Mouse (Mus musculus): ENCODE results near the gene Guca2a. TPM values are rescaled to one million over a fixed set of nuclear protein-coding genes. Genes with fewer than 3 reads are reported as not detected.

The Guca2a gene
- total RNA-seq, 2 experiments from 2014 or later, result not detected

DNA sequence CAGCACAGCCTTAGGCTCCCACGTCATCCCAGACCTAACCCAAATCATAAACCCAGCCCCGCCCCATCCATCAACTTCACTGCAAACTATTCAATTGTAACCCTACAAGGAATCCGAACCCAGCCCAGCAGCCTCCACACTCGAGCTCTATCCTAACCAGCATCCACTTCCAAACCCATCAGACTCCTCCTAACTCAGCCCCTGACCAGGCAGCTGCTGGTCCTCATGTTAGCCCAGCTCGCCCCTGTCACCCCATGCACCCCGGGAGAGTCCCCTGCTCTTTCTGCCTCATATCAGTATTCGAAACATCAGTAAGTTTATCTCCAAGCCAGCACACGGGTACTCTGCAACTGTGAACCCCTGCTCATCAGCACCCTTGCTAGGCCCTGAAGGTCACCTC lies 1.8 kb upstream of the Guca2a start:
- intact Hi-C loops (cut with DNase I), result loop anchor here (10.0 kb wide), 2 partner anchors 169 to 489 kb away; no protein-coding TSS in a partner anchor
- DNase-seq (ENCODE audit: low spot score in 2 of 2), result no peak

DNA sequence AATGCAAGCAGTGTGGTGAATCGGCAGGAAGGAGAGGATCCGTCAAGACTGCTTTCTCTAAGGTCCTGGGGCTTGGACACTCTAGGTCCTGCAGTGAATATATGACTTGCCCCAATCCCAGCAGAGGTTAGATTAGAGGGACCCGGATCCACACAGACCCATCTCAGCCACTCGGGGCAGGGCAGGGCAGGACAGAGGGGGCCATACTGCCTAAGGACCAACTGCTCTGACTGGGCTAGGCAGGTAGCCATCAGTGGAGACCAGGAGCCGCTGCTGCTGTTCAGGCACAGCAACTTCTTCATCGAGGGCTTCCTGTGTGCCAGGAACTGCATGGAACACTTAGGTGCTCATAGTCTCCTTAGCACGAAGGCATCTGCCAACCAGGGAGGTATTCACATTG lies 773 bp upstream of the Guca2a start:
- DNase-seq (ENCODE audit: low spot score in 2 of 2), result no peak
- intact Hi-C loops (cut with DNase I), result loop anchor here (10.0 kb wide), 2 partner anchors 168 to 488 kb away; no protein-coding TSS in a partner anchor

DNA sequence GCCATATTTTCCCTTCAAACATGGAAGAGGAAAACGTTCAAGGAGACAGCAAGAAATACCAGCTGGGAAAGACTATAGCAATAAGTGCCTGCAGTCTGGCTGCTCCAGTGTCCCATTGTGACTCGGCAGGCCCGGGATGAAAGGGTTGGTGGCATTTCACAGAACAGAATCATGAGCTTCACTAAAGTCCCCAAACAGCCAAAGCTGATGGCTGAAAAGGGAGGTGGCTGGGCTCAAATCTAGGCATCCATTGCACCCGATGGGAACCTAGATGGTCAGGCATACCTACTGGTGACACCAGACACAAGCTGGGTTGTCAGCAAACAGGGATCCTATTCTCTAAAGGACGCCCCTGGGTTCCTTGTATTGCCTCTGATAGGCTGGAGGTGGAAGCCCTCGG lies 442 bp downstream of the Guca2a start:
- DNase-seq (ENCODE audit: low spot score in 2 of 2), result no peak
- intact Hi-C loops (cut with DNase I), result loop anchor here (10.0 kb wide), 2 partner anchors 167 to 487 kb away; no protein-coding TSS in a partner anchor

DNA sequence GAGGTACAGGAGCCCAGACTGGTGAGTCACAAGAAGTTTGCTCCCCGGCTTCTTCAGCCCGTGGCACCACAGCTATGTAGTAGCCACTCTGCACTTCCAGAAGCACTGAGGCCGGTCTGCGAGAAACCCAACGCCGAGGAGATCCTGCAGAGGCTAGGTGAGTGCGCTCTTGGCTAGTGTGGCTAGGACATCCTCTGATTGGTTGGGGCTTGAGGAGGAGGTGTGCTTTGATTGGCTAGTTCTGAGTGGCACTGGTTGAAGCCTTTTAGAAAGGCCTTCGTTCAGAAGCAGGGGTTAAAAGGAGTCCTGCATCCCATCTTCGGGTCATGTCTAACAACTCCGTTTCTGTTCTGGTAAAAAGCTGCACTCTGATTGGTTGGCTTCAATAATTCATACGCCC lies 1.2 kb downstream of the Guca2a start:
- no peak for DNase-seq (ENCODE audit: low spot score in 2 of 2)
- intact Hi-C loops (cut with DNase I), result loop anchor here (10.0 kb wide), 2 partner anchors 166 to 486 kb away; no protein-coding TSS in a partner anchor

DNA sequence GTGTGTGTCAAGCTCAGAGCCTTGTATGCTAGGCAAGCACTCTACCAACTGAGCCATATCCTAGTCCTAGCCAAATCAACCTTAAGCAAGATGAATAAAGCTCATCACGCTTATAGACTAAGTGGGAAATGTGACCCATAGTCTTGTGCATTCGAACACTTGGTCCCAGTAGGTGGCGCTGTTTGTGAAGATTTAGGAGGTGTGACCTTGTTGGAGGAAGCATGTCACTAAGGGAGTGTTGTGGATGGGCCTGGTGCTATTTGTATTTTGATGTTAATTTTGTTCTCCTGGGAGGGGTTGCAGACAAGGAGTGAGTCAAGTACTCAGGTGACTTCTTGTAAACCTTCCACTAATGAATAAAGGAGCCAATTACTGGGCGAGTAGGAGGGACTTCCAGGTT lies 5.2 kb downstream of the Guca2a start:
- no peak for DNase-seq (ENCODE audit: low spot score in 2 of 2)
- intact Hi-C loops (cut with DNase I), result no loop called here

DNA sequence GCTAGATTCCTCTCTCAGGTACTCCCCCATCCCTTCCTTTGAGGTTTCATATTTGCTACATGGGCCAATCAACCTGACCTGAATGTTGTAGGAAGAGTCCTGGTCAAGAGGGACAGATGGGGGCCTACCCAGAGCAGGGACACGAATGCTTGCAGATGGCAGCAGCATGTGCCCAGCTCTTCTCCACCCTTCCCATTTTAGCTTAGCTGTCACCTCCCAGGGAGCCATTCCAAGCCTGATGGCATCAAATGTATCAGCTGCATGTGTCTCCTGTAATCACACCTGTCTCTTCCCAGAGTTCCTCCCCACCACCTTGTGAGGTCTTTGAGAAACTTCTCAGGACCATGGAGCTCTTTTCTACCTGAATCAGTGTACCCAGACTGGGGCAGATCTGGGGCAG lies 19.5 kb downstream of the Guca2a start:
- DNase-seq (ENCODE audit: low spot score in 2 of 2), result no peak
- intact Hi-C loops (cut with DNase I), result no loop called here

DNA sequence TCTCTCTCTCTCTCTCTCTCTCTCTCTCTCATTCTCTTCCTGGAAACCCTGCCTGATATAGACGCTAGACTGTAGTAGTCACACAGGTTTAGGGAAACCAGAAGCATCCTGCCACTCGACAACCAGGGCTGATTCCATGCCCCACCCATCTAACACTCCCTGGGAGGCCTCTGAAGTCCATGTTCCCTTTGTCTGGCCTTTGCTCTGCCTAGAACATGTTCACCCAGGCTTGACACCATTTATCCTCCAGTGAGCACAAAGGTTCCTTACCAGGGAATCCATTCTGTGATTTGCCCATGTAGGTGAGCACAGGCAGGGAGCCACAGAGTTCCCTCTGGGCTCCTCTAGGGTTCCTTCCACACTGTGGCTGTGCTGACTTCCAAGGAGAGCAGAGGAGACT lies 20.7 kb downstream of the Guca2a start:
- intact Hi-C loops (cut with DNase I), result no loop called here
- no peak for DNase-seq (ENCODE audit: low spot score in 2 of 2)

DNA sequence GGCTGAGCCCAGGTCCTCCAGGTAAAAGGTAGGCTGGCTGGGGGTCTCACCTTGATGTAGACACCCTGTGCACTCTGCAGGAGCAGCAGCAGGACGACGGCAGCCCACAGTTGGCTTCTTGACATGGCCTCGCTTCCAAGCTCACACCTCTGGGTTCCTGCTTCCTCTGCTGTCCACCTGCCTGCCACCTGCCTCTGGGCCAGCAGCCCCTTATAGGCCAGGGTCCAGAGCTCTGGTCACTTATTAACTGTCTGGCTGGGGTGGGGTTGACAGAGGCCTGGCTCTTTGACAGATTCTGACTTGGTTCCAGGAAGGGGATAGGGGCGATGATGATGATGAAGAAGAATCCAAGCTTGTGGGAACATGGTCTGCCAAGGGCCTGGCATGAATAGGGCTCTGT lies 21.2 kb downstream of the Guca2a start, which contains the start of gene Guca2b:
Gene Guca2b, minus strand, starts transcription at position 224 of the 400 bp plus-strand sequence.
- DNase-seq (ENCODE audit: low spot score in 2 of 2), result no peak
- intact Hi-C loops (cut with DNase I), result no loop called here

DNA sequence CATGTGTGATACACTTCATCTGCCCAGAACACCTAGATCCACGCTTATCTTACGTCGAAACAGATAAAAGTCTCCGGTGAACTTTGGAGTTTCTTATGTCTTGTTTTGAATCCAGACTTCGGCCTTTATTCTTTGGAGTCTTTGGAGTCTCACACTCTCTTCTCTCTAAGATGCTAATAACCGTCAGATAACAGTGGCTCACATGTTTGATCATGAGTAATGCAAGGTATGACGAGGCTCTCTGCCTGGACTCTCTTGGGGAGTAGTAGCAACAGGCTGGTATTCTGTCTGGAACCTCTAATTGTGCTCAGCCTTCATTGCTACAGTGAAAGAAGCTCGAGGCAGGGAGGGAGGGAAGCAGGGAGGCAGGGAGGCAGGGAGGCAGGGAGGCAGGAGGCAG lies 22.5 kb downstream of the Guca2a start:
- DNase-seq (ENCODE audit: low spot score in 2 of 2), result no peak
- intact Hi-C loops (cut with DNase I), result loop anchor here (5.0 kb wide), 1 partner anchor 152 kb away; no protein-coding TSS in a partner anchor

DNA sequence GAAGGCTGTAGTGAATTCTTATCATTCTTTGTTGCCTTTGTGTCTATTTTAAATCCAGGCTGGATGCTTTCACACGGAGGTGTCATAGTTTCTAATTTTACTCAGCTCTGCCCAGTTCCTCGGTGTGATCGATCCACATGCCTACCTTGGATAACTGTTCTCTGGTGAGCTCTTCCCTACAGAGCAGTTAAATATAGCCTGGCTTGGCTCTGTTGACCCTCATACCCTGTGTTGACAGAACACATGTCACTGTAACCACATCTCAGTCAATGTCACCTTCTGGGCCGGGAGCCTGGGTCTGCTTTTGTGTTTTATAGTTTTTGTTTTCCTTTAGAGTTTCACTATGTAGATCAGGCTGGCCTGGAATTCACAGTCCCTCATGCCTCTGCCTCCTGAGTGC lies 24.6 kb downstream of the Guca2a start:
- DNase-seq (ENCODE audit: low spot score in 2 of 2), result no peak
- intact Hi-C loops (cut with DNase I), result loop anchor here (5.0 kb wide), 1 partner anchor 150 kb away; no protein-coding TSS in a partner anchor

DNA sequence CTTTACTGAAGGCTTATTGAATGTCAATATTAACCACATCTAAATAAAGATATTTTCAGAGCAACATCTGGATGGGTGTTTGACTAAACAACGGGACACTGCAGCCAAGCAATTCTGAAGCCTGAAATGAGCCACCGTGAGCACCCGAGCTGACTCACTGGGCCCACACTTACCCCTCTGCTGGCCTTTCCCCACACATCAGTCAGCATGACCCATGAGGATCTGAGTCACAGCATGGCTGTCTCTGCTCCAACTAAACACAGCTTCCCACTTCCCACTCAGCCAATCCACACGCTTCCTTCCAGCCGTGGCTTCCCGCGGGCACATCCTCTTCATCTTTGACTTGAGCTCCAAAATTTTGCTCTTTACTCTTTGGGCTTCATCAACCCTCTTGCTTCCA lies 25.5 kb downstream of the Guca2a start:
- DNase-seq (ENCODE audit: low spot score in 2 of 2), result no peak

DNA sequence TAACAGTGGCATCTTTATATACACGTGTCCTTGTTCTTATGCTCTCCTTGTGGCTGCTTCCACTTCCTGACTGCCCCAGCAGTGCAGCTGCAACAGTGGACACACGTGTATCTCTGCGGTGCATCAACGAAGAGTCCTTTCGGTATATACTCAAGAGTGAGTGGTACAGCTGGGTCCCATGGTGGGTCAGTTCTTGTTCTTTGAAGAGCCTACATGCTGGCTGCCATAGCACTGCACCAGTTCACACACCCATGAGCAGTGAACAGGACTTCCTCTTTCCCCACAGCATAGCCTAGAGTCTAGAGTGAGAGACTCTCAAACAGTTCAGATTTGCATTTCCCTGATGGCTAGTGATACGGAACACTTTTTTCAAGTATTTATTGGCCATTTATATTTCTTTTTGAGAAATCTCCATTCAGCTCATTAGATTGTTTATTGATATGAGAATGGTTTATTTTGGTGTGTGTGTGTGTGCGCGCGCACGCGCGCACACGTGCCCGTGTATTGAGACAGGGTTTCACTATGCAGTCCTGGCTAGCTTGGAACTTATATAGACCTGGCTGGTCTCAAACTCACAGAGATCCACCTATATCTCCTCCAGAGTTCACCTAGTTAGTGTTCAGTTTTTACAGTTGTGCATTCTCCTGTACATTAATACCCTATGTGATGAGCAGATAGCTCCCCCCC lies 26.0 kb downstream of the Guca2a start:
- no peak for DNase-seq (ENCODE audit: low spot score in 2 of 2)
- intact Hi-C loops (cut with DNase I), result loop anchor here (5.0 kb wide), 1 partner anchor 149 kb away; no protein-coding TSS in a partner anchor

More for the DNA sequence above, 25.5 kb downstream of the Guca2a start:
- intact Hi-C loops (cut with DNase I), result loop anchor here (5.0 kb wide), 1 partner anchor 149 kb away; no protein-coding TSS in a partner anchor

DNA sequence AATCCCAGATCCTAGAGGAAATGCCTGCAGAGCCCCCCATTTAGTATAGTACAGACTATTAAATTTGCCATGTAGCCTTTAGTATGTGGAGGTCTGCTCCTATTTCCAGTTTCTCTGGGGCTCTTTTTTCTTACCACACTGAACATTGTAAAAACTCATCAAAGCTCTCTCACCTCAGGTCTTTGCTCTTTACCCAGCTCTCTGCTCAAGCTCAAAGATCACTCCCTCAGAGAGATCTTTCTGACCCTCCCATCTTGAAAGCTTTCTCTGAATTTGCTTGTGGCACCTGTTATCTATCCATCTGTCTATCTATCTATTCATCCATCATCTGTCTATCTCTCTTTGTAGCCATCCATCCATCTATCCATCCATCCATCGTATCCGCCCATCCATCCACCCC lies 27.7 kb downstream of the Guca2a start:
- DNase-seq (ENCODE audit: low spot score in 2 of 2), result no peak
- intact Hi-C loops (cut with DNase I), result loop anchor here (5.0 kb wide), 1 partner anchor 423 kb away; no protein-coding TSS in a partner anchor

DNA sequence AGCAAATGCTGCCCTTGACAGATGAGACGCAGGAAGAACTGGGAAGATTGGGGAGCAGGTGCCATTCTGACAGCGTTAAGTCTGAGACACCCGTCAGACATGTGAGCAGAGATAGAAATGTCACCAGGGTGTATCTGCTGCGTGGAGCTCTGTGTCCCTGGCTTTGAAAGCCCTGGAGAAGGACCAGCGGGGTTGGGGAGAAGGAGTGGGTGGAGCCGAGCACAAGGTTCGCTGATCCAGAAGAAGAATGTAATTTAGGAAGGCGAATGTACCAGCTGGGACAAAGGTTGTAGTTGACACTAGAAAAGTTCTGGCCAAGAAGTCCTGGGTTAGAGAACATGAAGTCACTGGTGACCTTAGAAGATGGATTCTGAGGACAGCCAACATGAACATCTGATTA lies 28.6 kb downstream of the Guca2a start:
- DNase-seq (ENCODE audit: low spot score in 2 of 2), result no peak
- intact Hi-C loops (cut with DNase I), result loop anchor here (5.0 kb wide), 1 partner anchor 424 kb away; no protein-coding TSS in a partner anchor

DNA sequence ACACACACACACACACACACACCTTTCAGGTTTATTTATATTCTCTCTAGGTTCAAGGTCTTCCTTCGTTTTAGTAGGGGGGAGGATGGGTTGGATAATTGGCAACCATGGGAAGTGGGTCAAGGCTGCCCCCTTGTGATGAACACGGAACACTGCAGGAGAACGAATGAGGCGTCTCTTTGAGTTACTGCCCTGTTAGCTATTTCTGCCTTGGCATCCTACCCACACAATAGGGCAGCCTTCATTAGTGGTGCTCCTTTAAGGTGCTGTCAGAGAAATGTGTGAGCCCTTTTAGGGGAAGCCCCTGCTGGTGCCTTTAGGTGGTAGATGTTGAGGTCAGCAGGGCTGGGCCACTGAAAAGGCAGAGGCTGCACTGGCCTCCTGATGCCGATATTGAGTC lies 29.9 kb downstream of the Guca2a start:
- DNase-seq (ENCODE audit: low spot score in 2 of 2), result no peak
- intact Hi-C loops (cut with DNase I), result loop anchor here (5.0 kb wide), 1 partner anchor 425 kb away; no protein-coding TSS in a partner anchor

DNA sequence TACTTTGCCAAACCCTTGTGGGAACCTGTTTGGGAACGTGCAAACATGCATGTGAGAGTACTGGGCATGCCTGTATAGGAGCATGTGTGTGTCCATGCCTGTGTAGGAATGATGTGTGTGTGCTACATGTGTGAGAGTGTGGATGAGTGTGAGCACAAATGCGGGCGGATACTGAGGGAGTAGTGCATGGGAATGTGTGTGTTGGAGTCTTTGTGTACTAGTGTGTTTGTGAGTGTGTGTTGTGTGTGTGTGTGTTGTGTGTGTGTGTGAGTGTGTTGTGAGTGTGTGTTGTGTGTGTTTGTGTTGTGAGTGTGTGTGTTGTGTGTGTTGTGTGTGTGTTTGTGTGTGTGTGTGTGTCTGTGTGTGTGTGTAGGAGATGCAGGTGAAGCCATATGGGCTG lies 30.7 kb downstream of the Guca2a start:
- no peak for DNase-seq (ENCODE audit: low spot score in 2 of 2)
- intact Hi-C loops (cut with DNase I), result loop anchor here (5.0 kb wide), 1 partner anchor 426 kb away; no protein-coding TSS in a partner anchor

DNA sequence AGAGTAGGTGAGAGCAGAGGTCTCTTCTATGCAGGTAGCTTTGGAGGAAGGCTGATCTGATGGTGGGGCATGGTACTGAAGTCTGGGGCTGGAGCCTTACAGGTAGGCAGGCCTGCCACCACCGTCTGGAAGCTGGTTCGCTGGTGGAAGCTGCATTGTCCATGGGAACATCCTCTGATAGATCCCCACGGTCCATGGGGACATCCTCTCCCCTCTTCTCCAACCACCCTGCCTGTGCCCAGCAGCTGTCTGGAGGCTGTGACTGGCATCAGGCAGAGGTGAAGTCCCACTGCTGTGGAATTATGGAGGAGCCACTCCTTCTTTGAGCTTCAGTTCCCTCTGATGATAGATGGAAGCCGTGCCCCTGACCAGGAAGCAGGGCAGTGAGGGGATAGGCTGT lies 31.1 kb downstream of the Guca2a start:
- no peak for DNase-seq (ENCODE audit: low spot score in 2 of 2)
- intact Hi-C loops (cut with DNase I), result loop anchor here (5.0 kb wide), 1 partner anchor 426 kb away; no protein-coding TSS in a partner anchor

DNA sequence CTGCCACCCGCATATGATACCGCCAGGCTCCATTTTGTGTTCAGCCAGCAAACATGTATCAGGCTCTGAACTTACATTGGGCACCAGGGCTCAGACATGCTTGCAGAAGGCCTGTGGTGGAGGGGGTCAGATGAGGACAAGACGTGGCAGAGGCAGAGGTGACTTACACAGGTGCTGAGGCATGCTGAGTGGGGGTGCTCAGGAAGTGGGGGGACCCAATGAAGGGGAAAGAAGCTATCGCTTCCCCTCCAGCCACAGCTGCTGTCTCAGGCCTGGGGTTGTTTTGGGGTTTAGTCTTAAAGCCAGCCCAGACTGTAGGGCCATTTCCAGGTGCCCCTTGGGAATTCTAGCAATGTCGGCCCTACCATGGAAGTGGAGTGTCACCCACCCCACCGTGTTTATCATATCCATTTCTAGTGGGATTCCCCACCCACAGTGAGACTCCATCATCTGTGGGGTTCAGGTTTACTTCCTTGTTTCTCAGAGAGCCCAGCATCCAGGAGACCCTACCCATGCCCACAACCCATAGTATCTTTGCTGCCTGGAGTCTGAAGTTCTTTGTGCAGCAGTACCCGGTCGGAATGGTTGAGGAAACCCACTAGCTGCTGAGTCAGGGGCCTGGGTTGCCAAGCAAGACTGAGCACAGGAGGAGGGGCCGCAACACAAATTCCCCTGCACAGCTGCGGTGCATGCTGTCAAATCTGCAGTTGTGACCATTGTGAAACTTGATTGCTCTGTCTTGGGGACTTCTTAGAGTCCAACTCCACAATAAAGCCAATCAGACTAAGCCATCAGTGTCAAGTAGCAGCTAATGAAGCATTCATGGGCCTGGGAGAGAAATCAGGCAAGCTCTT lies 32.1 kb downstream of the Guca2a start:
- intact Hi-C loops (cut with DNase I), result loop anchor here (5.0 kb wide), 1 partner anchor 427 kb away; no protein-coding TSS in a partner anchor
- no peak for DNase-seq (ENCODE audit: low spot score in 2 of 2)

DNA sequence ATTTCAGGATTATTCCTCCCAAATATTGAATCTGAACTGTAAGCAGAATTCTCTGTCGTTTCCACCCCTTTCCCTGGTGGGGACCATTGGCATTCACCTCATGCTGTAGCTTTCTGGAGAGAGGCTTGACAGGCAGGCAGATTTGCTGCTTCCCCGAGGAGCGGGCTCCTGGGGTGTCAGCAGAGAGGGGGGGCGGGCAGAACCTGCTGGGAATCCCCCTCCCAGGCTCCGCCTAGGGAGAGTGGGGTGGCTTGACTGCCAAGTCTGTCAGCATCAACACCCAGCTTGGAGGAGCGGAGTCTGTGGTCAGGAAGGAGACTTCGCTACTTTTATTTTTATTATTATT lies 32.7 kb downstream of the Guca2a start:
- DNase-seq (ENCODE audit: low spot score in 2 of 2), result no peak
- intact Hi-C loops (cut with DNase I), result no loop called here

DNA sequence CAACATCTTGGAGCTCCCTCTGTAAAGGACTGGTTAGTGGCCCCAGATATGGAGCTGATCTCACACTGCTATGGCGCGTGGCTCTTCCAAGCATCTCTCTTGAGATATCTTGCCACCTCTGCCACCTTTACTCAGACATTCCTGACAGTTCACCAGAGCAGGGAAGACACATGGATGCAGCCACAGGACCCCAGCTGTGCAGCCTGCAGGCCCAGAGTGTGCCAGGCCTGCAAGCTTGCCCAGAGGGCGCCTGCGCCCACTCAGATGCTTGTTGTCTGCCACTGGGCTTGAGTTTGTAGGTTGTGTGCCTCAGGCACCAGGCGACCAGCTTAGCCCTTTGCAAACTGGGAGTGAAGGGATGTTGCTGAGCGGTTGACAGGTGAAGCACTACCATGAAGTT lies 33.2 kb downstream of the Guca2a start:
- DNase-seq (ENCODE audit: low spot score in 2 of 2), result no peak
- intact Hi-C loops (cut with DNase I), result no loop called here

Data from left cerebral cortex, postnatal 36 days (tissue).